Mouse (Mus musculus) liver, adult 2 months (tissue): ENCODE measurements around the gene Tmem26. TPM values are rescaled to one million over a fixed set of nuclear protein-coding genes. Genes with fewer than 3 reads are reported as not detected.

ENCODE experiments used
- DNase-seq: peaks from one replicate; pipeline ENCODE4 v3.0.0-alpha.2; 2011; ENCODE audit warnings: low read depth, low spot score; ENCODE audit errors: extremely low read depth
- H3K27ac ChIP-seq: fragments of 200-500 bp; replicated peaks from 2 replicates; pipeline ENCODE4 v1.5.1; 2012; ENCODE audit warnings: low read depth, mild to moderate bottlenecking, control low read depth, inconsistent platforms, low read length; ENCODE audit not compliant: insufficient read depth
- H3K27me3 ChIP-seq: fragments of 200-500 bp; 2 replicates; pipeline ENCODE4 v1.6.1; 2012; ENCODE audit warnings: mild to moderate bottlenecking, moderate library complexity, low read length, inconsistent platforms; ENCODE audit not compliant: control insufficient read depth, insufficient read depth
- H3K36me3 ChIP-seq: fragments of 200-500 bp; 2 replicates; pipeline ENCODE4 v1.6.1; 2012; ENCODE audit warnings: low read length, inconsistent platforms; ENCODE audit not compliant: control insufficient read depth, insufficient read depth
- H3K4me1 ChIP-seq: fragments of 200-500 bp; 2 replicates; pipeline ENCODE4 v1.6.1; 2011; ENCODE audit warnings: low read length; ENCODE audit not compliant: control insufficient read depth, insufficient read depth
- H3K4me3 ChIP-seq: fragments of 200-500 bp; 2 replicates; pipeline ENCODE4 v1.5.1; 2011; ENCODE audit warnings: low read depth, mild to moderate bottlenecking, control low read depth, low read length, moderate library complexity; ENCODE audit not compliant: insufficient read depth
- H3K79me2 ChIP-seq: fragments of 200-500 bp; 2 replicates; pipeline ENCODE4 v1.6.1; 2012; ENCODE audit warnings: inconsistent platforms, mild to moderate bottlenecking, low read length, moderate library complexity; ENCODE audit not compliant: control insufficient read depth, insufficient read depth
- H3K9ac ChIP-seq: fragments of 200-500 bp; 2 replicates; pipeline ENCODE4 v1.6.1; 2012; ENCODE audit warnings: low read depth, mild to moderate bottlenecking, control low read depth, inconsistent platforms, low read length
- CTCF ChIP-seq: fragments of 200-500 bp; IDR thresholded peaks from 2 replicates; pipeline ENCODE4 v1.5.1; 2011; ENCODE audit warnings: low read depth, low read length, control low read depth
- POLR2A ChIP-seq: fragments of 200-500 bp; IDR thresholded peaks from 2 replicates; pipeline ENCODE4 v1.6.1; 2011; ENCODE audit warnings: low read length, control low read depth; ENCODE audit not compliant: insufficient read depth; ENCODE audit errors: extremely low read depth
- WGBS: fragments of 180-500 bp; shearing (Covaris S2); methylation state at CpG from one replicate; pipeline ENCODE4 v1.1.7; 2018; 5-methylcytosine and 5-hydroxymethylcytosine counted together
- polyA plus RNA-seq: library from polyadenylated mRNA; depleted of rRNA; stranded (reverse); fragments of >200 nt; gene quantifications from 2 replicates; pipeline ENCODE4 v1.2.3, GENCODE M21; 2012
- total RNA-seq: library from RNA; depleted of rRNA; stranded (reverse); fragments of >200 nt; gene quantifications from 2 replicates; pipeline ENCODE4 v1.2.3, GENCODE M21; 2014

Gene Tmem26
- total and polyA plus RNA-seq, 2 experiments = 0.34 to 0.83 TPM

DNA sequence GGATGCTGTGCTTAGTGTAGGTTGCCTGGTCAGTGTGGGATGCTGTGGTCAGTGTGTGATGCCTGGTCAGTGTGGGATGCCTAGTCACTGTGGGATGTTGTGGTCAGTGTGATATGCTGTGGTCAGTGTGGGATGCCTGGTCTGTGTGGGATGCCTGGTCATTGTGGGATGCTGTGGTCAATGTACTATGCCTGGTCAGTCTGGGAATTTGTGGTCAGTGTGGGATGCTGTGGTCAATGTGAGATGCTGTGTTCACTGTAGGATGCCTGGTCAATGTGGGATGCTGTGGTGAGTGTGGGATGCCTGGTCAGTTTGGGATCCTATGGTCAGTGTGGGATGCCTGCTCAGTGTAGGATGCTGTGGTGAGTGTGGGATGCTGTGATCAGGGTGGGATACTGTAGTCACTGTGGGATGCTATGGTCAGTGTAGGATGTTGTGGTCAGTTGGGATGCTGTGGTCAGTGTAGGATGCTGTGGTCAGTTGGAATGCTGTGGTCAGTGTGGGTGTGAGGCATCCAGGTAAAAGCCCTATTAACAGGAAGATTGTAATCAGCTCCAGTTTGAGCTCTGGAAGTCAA is 27.6 kb upstream of the Tmem26 start:
- no peaks in the 10 kb centered on the region for H3K36me3 ChIP-seq
- TF ChIP-seq POLR2A = no peak
- no peaks in the 10 kb centered on the region for H3K4me1 ChIP-seq

DNA sequence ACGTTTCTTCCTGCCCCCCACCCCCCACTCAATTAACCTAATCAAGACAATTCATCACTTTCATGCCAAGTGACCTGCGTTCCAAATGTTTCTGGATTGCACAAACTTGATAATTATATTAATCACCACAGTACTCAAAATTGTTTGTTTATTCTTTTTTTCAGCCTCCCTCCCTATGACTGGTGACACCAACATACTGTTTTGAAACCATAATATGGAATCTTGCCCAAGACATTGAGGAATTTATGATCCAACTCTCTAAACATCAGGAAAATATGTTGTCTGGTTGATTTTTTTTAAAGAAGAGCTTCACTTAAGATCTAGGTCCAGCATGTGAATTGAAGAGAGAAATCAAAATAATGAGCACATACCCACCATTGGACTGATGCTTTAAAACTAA is 19.2 kb upstream of the Tmem26 start:
- Histone ChIP-seq H3K27me3 (no peaks in the 10 kb centered on the region), H3K79me2 (no peaks in the 10 kb centered on the region)
- 81% methylated on average over 2 of the region's 2 CpGs for WGBS

More for the DNA sequence above, 27.6 kb upstream of the Tmem26 start:
- Histone ChIP-seq H3K27me3 (no peaks in the 10 kb centered on the region), H3K9ac (no peak overlapping the region), H3K27ac (no peak overlapping the region), H3K79me2 (no peaks in the 10 kb centered on the region), H3K4me3 (no peak overlapping the region)
- DNase-seq = no peak

DNA sequence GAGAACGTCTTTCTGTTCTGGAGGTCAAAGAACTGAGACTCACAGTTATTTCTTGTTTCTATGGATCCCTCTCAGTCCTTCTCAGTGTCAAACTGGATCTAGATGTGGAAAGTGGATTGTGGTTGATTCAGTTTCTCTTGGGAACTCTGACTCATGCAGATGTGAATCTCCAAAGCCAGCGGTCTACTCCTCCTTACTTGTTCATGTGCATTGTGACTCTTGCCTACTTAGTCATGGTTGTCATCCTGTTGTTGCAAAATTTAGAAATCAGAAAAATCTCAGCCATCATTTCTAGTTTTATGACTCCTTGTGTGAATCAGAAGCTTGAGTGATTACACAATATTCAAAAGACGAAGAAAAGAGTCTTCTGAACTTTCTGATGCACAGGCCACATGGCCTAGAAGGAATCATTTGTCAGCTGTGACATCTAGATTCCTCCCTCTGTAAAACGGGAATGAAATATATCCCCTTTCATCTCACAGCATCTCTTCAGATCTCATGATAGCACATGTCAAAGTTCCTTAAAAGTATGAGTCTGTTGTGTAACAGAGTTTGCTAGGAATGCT is 17.9 kb upstream of the Tmem26 start:
- DNase-seq = no peak
- TF ChIP-seq POLR2A (no peak), CTCF (no peak)
- Histone ChIP-seq H3K27ac (no peak overlapping the region), H3K9ac (no peak overlapping the region), H3K4me1 (no peaks in the 10 kb centered on the region), H3K36me3 (no peaks in the 10 kb centered on the region), H3K4me3 (no peak overlapping the region), H3K27me3 (no peaks in the 10 kb centered on the region), H3K79me2 (no peaks in the 10 kb centered on the region)
- 85% methylated on average over 4 of the region's 4 CpGs for WGBS

More for the DNA sequence above, 19.2 kb upstream of the Tmem26 start:
- no peaks in the 10 kb centered on the region for H3K4me1 ChIP-seq
- H3K9ac ChIP-seq = no peak overlapping the region
- no peak for TF ChIP-seq POLR2A
- no peak for TF ChIP-seq CTCF
- H3K36me3 ChIP-seq = no peaks in the 10 kb centered on the region
- no peak overlapping the region for H3K27ac ChIP-seq
- H3K4me3 ChIP-seq = no peak overlapping the region
- no peak for DNase-seq

DNA sequence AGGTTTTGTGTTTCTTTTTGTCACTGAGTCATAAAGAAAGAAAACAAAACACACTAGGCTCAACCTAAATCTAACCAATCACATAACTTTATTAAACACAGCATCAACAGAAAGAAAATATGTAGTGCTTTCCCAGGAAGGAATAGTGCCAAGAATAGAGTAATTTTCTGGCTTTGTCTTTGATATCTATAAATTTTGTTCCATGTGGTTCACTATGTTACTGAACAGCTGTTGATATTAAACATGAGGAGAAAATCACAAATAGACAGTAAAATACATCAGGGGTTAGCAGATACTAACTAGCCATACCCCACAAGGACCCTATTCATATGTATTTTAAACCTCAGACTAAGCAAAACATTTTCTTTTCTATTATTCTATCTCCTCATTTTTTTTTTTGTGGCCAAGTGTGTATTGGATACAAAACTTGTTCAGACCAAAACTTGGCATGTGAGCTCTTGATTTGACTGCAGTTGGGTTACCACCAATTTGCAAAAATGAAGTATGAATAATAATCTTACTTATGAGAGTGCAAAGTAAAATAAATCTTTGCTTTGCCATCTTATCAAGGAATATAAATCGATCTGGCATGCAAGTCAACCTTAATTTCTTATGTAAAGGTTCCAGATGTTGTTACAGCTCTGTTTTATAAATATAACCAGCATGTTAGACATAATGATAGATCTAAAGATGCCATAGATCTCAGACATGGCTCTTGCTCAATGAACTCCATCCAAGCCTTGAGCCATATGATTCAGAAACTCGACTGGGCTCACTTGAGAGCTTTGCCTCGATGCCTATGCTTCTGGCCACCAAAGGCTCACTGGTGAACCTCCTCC is 16.2 kb upstream of the Tmem26 start:
- Histone ChIP-seq H3K4me1 (no peaks in the 10 kb centered on the region), H3K27me3 (no peaks in the 10 kb centered on the region), H3K36me3 (no peaks in the 10 kb centered on the region), H3K4me3 (no peak overlapping the region), H3K9ac (no peak overlapping the region), H3K79me2 (no peaks in the 10 kb centered on the region), H3K27ac (no peak overlapping the region)
- 80% methylated on average over 3 of the region's 3 CpGs for WGBS
- DNase-seq = no peak
- no peak for TF ChIP-seq CTCF
- TF ChIP-seq POLR2A = no peak

DNA sequence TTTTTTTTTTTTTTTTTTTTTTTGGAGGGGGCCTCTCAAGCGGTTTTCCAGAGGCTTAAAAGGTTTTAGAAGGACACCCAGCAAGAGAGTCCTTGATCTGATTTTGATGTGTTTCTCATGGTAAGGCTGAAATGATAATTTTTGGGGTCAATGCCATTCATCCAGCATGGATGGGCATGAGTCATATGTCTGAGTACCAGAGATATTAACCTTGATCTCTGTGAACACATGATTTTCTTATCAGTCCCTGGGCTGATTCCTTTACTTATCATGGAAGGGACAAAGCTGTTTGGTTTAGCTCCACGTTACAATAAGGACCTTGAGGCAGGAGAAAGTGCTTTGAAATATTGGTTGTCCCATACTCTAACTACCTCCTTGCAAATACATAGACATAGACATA is 10.5 kb upstream of the Tmem26 start:
- Histone ChIP-seq H3K4me1 (no peaks in the 10 kb centered on the region), H3K36me3 (no peaks in the 10 kb centered on the region), H3K4me3 (no peak overlapping the region), H3K27ac (no peak overlapping the region), H3K9ac (no peak overlapping the region), H3K27me3 (no peaks in the 10 kb centered on the region), H3K79me2 (no peaks in the 10 kb centered on the region)
- no peak for TF ChIP-seq POLR2A
- TF ChIP-seq CTCF = no peak
- no peak for DNase-seq
- WGBS = 65% methylated on average over 2 of the region's 2 CpGs

DNA sequence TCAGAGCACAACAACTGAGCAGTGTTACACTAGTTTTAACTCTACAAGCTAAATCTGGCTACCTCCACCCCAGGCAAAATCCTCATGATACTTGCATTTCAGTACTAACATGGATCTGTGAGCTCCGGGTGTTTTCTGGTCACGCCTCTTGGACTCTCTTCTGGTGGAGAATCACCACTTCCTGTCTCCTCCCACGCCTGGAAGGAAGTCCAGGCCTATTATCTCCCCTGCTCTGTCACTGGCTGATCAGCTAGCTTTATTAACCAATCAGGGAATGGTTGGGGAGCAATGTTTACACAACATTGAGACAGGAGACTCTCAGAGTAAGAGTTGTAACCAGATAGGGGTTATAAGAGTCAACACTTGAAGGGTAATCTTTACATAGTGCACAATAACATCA is 9.1 kb upstream of the Tmem26 start:
- TF ChIP-seq CTCF = no peak
- no peak for TF ChIP-seq POLR2A
- Histone ChIP-seq H3K27ac (no peak overlapping the region), H3K36me3 (no peaks in the 10 kb centered on the region), H3K4me1 (no peaks in the 10 kb centered on the region), H3K27me3 (no peaks in the 10 kb centered on the region), H3K4me3 (no peak overlapping the region), H3K9ac (no peak overlapping the region), H3K79me2 (no peaks in the 10 kb centered on the region)
- DNase-seq = no peak
- WGBS = 69% methylated on average over 3 of the region's 3 CpGs
